Mouse (Mus musculus): ENCODE data around the gene Pax5. TPM values are rescaled to one million over a fixed set of nuclear protein-coding genes. Genes with fewer than 3 reads are reported as not detected.

Gene Pax5
- polyA plus RNA-seq, 1 experiment from 2014 or later, result not detected

DNA sequence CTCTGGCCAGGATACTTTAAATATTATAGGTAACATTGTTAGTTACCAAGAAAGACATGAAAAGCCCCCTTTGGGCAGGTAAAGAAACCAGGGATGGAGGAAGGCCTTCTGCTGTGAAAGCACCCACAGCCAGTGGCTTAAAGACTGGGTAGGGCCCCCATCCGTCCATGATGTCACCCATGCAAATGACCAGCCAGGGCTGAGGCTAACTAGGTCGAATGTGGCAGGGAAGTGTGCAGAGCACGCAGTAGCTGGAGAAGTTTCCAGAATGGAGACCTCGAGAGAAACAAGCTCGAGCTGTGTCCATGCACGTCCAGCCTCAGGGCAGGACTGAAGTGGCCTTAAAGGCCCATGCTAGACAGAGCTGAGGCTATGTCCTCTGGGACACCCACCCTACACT is 42.9 kb downstream of the Pax5 start:
- Histone ChIP-seq H3K4me1 (ENCODE audit: control insufficient read depth, insufficient read depth, low read length) (0 out of 2 replicates have a peak, but pooled peaks cover 3% of the 10 kb centered on the region), H3K4me2 (replicated peaks; ENCODE audit: low read depth, low read length) (no peak overlapping the region), H3K4me3 (ENCODE audit: low read depth, low read length) (no peak overlapping the region), H3K9me3 (ENCODE audit: control insufficient read depth, low read depth, low read length) (no peaks in the 10 kb centered on the region), H3K9ac (replicated peaks; ENCODE audit: low read depth, low read length) (no peak overlapping the region), H3K36me3 (ENCODE audit: control insufficient read depth, insufficient read depth, low read length) (no peaks in the 10 kb centered on the region), H3K27ac (ENCODE audit: low read length) (no peak overlapping the region), H3K27me3 (ENCODE audit: control insufficient read depth, insufficient read depth, low read length) (peaks cover 24% of the 10 kb centered on the region)
- no peak for ATAC-seq (ENCODE audit: insufficient number of reproducible peaks, insufficient read depth, low FRiP score, low read depth)
- 82% methylated on average over 6 of the region's 6 CpGs for WGBS

GRCm38 (mm10) chr4:44664767-44665056 is 45.6 kb downstream of the Pax5 start:
- H3K4me1 ChIP-seq (ENCODE audit: control insufficient read depth, insufficient read depth, low read length), result 0 out of 2 replicates have a peak, but pooled peaks cover 3% of the 10 kb centered on the region
- no peaks in the 10 kb centered on the region for H3K36me3 ChIP-seq (ENCODE audit: control insufficient read depth, insufficient read depth, low read length)
- no peak overlapping the region for H3K27ac ChIP-seq (ENCODE audit: low read length)
- H3K4me3 ChIP-seq (ENCODE audit: low read depth, low read length), result peak overlapping the region; percentile 38
- no peaks in the 10 kb centered on the region for H3K9me3 ChIP-seq (ENCODE audit: control insufficient read depth, low read depth, low read length)
- peak overlapping the region; percentile 98 for H3K4me2 ChIP-seq (replicated peaks; ENCODE audit: low read depth, low read length)
- peak overlapping the region; percentile 21; the same call in 1 of the 2 replicates for H3K9ac ChIP-seq (replicated peaks; ENCODE audit: low read depth, low read length)
- peaks cover 24% of the 10 kb centered on the region for H3K27me3 ChIP-seq (ENCODE audit: control insufficient read depth, insufficient read depth, low read length)
- ATAC-seq (ENCODE audit: insufficient number of reproducible peaks, insufficient read depth, low FRiP score, low read depth), result no peak
- 24% methylated on average over 6 of the region's 6 CpGs for whole genome bisulfite sequencing

GRCm38 (mm10) chr4:44664004-44664766 is 46.1 kb downstream of the Pax5 start:
- Histone ChIP-seq H3K9me3 (ENCODE audit: control insufficient read depth, low read depth, low read length) (no peaks in the 10 kb centered on the region), H3K4me1 (ENCODE audit: control insufficient read depth, insufficient read depth, low read length) (0 out of 2 replicates have a peak, but pooled peaks cover 3% of the 10 kb centered on the region), H3K9ac (replicated peaks; ENCODE audit: low read depth, low read length) (peak overlapping the region; percentile 21; the same call in 1 of the 2 replicates), H3K36me3 (ENCODE audit: control insufficient read depth, insufficient read depth, low read length) (no peaks in the 10 kb centered on the region), H3K27ac (ENCODE audit: low read length) (no peak overlapping the region), H3K4me3 (ENCODE audit: low read depth, low read length) (peak overlapping the region; percentile 38), H3K27me3 (ENCODE audit: control insufficient read depth, insufficient read depth, low read length) (peaks cover 24% of the 10 kb centered on the region), H3K4me2 (replicated peaks; ENCODE audit: low read depth, low read length) (peak overlapping the region; percentile 98)
- under 1% methylated on average over 81 of the region's 81 CpGs for WGBS
- no peak for ATAC-seq (ENCODE audit: insufficient number of reproducible peaks, insufficient read depth, low FRiP score, low read depth)

DNA sequence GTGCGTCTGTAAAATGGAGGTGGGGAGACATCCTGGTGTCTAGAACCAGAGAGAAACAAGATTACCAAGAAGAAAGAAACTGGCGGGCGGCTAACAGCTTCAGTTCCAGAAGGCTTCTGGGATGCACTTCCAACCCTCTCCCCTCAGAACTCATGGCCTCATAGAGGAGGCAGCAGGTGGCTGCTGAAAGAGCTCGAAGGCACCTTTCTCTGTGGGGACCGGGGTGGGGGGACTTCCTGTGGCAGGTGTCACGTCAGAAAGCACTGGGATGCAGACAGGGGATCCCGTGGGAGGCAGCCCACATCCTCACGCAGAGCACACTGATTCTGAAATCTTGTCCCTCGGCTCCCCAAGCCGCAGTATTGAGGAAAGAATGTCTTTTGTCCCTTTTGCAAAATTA is 46.8 kb downstream of the Pax5 start:
- Histone ChIP-seq H3K4me2 (replicated peaks; ENCODE audit: low read depth, low read length) (peak overlapping the region; percentile 98), H3K4me3 (ENCODE audit: low read depth, low read length) (0 out of 2 replicates have a peak overlapping the region, but pooled peaks have one; percentile 38), H3K9me3 (ENCODE audit: control insufficient read depth, low read depth, low read length) (no peaks in the 10 kb centered on the region), H3K27me3 (ENCODE audit: control insufficient read depth, insufficient read depth, low read length) (peaks cover 24% of the 10 kb centered on the region), H3K9ac (replicated peaks; ENCODE audit: low read depth, low read length) (no peak overlapping the region), H3K27ac (ENCODE audit: low read length) (no peak overlapping the region), H3K36me3 (ENCODE audit: control insufficient read depth, insufficient read depth, low read length) (no peaks in the 10 kb centered on the region), H3K4me1 (ENCODE audit: control insufficient read depth, insufficient read depth, low read length) (0 out of 2 replicates have a peak, but pooled peaks cover 3% of the 10 kb centered on the region)
- WGBS, result 24% methylated on average over 10 of the region's 10 CpGs
- no peak for ATAC-seq (ENCODE audit: insufficient number of reproducible peaks, insufficient read depth, low FRiP score, low read depth)

DNA sequence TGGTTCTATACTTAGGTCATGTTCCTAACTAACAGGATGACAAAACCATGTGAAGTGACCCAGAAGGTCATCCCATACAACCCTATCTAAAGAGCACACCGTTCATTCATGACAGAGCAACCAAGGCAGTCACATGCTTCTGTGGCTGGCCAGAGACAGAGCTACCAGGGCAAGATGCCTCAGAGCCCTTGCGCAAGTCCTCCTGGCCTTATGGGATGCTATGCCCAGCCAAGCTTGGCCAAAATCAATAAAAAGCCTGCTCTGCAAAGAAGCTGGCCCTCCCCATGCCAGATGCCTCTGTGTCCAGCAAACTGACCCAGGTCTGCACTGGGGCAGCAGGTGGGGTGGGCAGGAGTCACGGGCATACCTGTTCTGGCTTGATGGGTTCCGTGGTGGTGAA is 65.1 kb downstream of the Pax5 start:
- 84% methylated on average over 4 of the region's 4 CpGs for WGBS
- no peaks in the 10 kb centered on the region for H3K27me3 ChIP-seq (ENCODE audit: control insufficient read depth, insufficient read depth, low read length)
- ATAC-seq (ENCODE audit: insufficient number of reproducible peaks, insufficient read depth, low FRiP score, low read depth), result no peak
- H3K9me3 ChIP-seq (ENCODE audit: control insufficient read depth, low read depth, low read length), result no peaks in the 10 kb centered on the region
- no peaks in the 10 kb centered on the region for H3K36me3 ChIP-seq (ENCODE audit: control insufficient read depth, insufficient read depth, low read length)
- H3K27ac ChIP-seq (ENCODE audit: low read length), result no peak overlapping the region
- H3K4me1 ChIP-seq (ENCODE audit: control insufficient read depth, insufficient read depth, low read length), result no peaks in the 10 kb centered on the region
- no peak overlapping the region for H3K4me3 ChIP-seq (ENCODE audit: low read depth, low read length)
- no peak overlapping the region for H3K4me2 ChIP-seq (replicated peaks; ENCODE audit: low read depth, low read length)
- no peak overlapping the region for H3K9ac ChIP-seq (replicated peaks; ENCODE audit: low read depth, low read length)

DNA sequence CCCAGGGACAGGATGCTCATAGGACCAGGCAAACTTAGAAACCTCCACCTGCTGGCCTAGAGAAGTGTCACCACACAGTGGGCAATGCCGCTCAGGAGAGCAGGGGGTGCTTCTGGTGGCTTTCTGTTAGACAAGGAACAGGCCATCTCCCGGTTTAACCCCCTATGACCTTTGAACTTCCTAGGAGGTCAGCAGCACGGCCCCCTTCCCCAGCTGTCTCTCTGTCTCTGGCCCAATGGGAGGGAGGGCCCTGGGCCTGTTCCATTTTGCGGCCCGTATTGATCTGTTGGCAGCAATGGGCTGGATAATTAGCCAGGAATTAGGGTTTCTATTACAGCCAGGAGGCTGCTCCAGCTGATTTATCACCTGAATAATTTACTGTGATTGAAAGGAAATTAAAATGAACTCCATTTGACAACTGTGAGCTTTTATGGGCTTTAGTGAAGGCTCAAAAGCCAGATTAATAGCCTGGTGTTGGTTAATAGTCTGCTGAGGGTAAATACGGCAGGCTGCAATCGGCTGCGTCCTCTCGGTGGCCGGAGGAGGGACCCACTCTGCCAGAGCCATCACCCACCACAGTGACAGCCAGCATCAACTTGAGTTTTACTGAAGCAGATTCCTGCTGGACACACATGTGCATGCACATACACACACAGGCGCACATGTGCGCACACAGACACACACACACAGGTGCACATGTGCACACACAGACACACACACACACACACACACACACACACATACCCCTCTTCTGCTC is 68.3 kb downstream of the Pax5 start:
- Histone ChIP-seq H3K4me2 (replicated peaks; ENCODE audit: low read depth, low read length) (no peak overlapping the region), H3K27me3 (ENCODE audit: control insufficient read depth, insufficient read depth, low read length) (no peaks in the 10 kb centered on the region), H3K36me3 (ENCODE audit: control insufficient read depth, insufficient read depth, low read length) (no peaks in the 10 kb centered on the region), H3K27ac (ENCODE audit: low read length) (no peak overlapping the region), H3K4me3 (ENCODE audit: low read depth, low read length) (no peak overlapping the region), H3K9me3 (ENCODE audit: control insufficient read depth, low read depth, low read length) (no peaks in the 10 kb centered on the region), H3K4me1 (ENCODE audit: control insufficient read depth, insufficient read depth, low read length) (no peaks in the 10 kb centered on the region), H3K9ac (replicated peaks; ENCODE audit: low read depth, low read length) (no peak overlapping the region)
- WGBS, result 51% methylated on average over 12 of the region's 12 CpGs
- ATAC-seq (ENCODE audit: insufficient number of reproducible peaks, insufficient read depth, low FRiP score, low read depth), result no peak

GRCm38 (mm10) chr4:44635618-44636017 is 74.7 kb downstream of the Pax5 start:
- no peak overlapping the region for H3K9ac ChIP-seq (replicated peaks; ENCODE audit: low read depth, low read length)
- H3K4me2 ChIP-seq (replicated peaks; ENCODE audit: low read depth, low read length), result no peak overlapping the region
- whole genome bisulfite sequencing, result 72% methylated on average over 3 of the region's 3 CpGs
- ATAC-seq (ENCODE audit: insufficient number of reproducible peaks, insufficient read depth, low FRiP score, low read depth), result no peak
- no peak overlapping the region for H3K4me3 ChIP-seq (ENCODE audit: low read depth, low read length)
- H3K27me3 ChIP-seq (ENCODE audit: control insufficient read depth, insufficient read depth, low read length), result no peaks in the 10 kb centered on the region
- H3K9me3 ChIP-seq (ENCODE audit: control insufficient read depth, low read depth, low read length), result no peaks in the 10 kb centered on the region
- H3K27ac ChIP-seq (ENCODE audit: low read length), result no peak overlapping the region
- no peaks in the 10 kb centered on the region for H3K4me1 ChIP-seq (ENCODE audit: control insufficient read depth, insufficient read depth, low read length)
- H3K36me3 ChIP-seq (ENCODE audit: control insufficient read depth, insufficient read depth, low read length), result no peaks in the 10 kb centered on the region

DNA sequence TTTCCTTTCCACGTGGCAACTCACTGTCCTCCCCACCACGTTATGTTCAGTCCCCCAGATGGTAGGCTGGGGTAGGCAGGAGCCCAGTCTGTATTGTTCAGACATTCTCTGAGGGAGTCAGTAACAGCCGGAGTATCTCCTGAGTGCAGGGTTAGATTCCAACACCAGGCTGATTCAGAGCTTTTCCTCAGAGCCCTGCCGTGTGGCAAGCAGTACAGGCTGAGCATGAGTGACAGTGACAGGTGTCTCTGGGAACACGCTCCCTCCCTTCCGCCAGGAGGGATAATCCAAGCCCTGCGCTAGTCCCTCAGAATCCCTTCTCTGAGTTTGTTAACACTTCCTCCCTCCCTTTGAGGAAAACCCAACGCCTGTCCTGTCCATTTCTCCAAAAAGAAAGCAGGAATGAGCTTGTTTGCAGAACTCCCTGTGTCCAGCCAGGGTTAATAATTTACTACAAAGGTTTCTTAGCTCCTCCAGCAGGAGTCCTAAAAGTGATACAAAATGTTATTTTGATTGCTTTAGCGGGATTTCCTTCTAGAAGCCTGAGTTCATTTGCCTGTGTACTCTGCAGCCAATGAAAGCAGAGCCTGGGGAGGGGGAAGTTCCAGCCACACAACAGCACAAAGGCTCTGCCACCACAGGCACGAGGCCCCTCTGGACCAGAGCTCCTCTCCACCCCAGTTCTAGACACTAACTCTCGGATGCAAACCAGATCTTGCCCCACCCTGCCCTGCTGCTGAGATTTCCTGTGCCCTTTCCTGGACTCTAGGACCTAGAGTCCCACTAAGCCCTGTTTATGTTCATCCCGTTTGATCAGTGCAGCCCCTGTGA is 76.4 kb downstream of the Pax5 start:
- 13% methylated on average over 12 of the region's 12 CpGs for WGBS
- Histone ChIP-seq H3K27me3 (ENCODE audit: control insufficient read depth, insufficient read depth, low read length) (no peaks in the 10 kb centered on the region), H3K9me3 (ENCODE audit: control insufficient read depth, low read depth, low read length) (no peaks in the 10 kb centered on the region), H3K4me1 (ENCODE audit: control insufficient read depth, insufficient read depth, low read length) (no peaks in the 10 kb centered on the region), H3K9ac (replicated peaks; ENCODE audit: low read depth, low read length) (no peak overlapping the region), H3K36me3 (ENCODE audit: control insufficient read depth, insufficient read depth, low read length) (no peaks in the 10 kb centered on the region), H3K4me3 (ENCODE audit: low read depth, low read length) (no peak overlapping the region), H3K4me2 (replicated peaks; ENCODE audit: low read depth, low read length) (0 out of 2 replicates have a peak overlapping the region, but pooled peaks have one; percentile 12), H3K27ac (ENCODE audit: low read length) (no peak overlapping the region)
- 0 out of 2 replicates have a peak, but pooled peaks have one; percentile 10 for ATAC-seq (ENCODE audit: insufficient number of reproducible peaks, insufficient read depth, low FRiP score, low read depth)

All from stomach, embryonic 14.5 days (tissue).